Mouse (Mus musculus): ENCODE data around the gene Gpr137. TPM values are rescaled to one million over a fixed set of nuclear protein-coding genes. Genes with fewer than 3 reads are reported as not detected.
A peak's percentile ranks its signal among the peaks of the same experiment; 100 is the strongest.

Gpr137 gene
- total and polyA plus RNA-seq, 2 experiments from 2014 or later = 68.5 to 75.2 TPM

DNA sequence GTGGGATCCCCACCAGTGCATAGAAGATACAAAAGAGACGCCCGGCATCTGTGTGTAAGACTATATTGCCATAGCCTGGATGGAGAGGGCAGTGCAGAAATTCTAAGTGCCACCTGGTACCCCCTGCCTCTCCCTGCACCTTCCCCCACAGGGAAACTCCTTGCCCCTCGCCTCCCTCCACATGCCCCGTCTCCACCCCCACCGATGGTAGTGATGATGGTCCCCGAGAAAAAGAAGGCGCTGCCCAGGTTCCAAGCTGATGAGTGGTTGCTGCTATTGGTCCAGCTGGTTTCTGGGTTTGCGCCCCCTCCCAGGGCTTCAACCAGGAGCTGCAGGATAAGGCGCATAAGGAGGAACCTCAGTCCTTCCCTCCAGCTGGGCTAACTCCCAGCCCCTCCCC, 14.2 kb downstream of the Gpr137 start:
- no peak overlapping the region for H3K4me2 ChIP-seq (ENCODE audit: low read depth)
- WGBS = 11% methylated on average over 9 of the region's 9 CpGs
- no peak overlapping the region for H3K9ac ChIP-seq
- TF ChIP-seq CTCF (IDR thresholded peaks at IDR 0.05; ENCODE audit: low read depth) = no peak
- no peak overlapping the region for H3K4me3 ChIP-seq (ENCODE audit: low read depth, low read length)
- no peaks in the 10 kb centered on the region for H3K9me3 ChIP-seq (ENCODE audit: low read length)
- no peak overlapping the region for H3K27ac ChIP-seq (ENCODE audit: low read depth, low read length)
- peaks cover 66% of the 10 kb centered on the region for H3K27me3 ChIP-seq (ENCODE audit: insufficient read depth, low read length)
- ATAC-seq (no peak), DNase-seq (no peak)
- H3K36me3 ChIP-seq (ENCODE audit: insufficient read depth) = no peaks in the 10 kb centered on the region
- H3K4me1 ChIP-seq (ENCODE audit: insufficient read depth) = no peaks in the 10 kb centered on the region

DNA sequence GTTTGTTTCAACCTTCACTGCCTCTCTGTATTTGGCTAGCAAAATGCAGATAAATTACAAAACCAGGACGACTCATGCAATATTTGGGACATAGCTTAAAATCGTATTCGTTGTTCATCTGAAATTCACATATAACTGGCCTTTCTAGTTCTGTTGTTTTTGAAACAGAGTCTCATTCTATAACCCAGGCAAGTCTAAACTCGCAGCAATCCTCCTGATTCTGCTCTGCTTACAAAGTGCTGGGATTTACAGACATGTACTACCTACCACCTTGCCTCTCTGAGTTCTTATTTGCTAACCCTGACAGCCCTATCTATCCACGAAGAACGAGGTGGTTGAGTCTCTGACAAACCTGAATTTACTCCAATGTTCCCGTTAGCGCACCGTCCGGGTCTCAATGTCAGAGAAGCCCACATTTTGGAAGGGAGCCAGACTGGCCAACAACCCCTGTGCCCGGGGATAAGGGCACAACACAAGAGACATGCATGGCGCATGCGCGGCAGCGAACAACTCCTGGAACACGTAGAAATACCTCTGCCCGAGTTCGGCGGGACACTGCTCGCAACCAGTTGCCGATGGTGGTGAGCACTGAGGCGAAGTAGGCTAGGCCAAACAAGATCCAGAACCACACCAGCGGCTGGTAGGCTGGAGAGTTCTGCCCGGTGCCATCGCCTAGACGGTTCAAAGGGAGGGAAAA, 15.6 kb downstream of the Gpr137 start:
- H3K27ac ChIP-seq (ENCODE audit: low read depth, low read length) = no peak overlapping the region
- peak overlapping the region; percentile 36 for H3K4me2 ChIP-seq (ENCODE audit: low read depth)
- no peak for TF ChIP-seq CTCF (IDR thresholded peaks at IDR 0.05; ENCODE audit: low read depth)
- no peaks in the 10 kb centered on the region for H3K4me1 ChIP-seq (ENCODE audit: insufficient read depth)
- ATAC-seq = no peak
- peaks cover 53% of the 10 kb centered on the region for H3K27me3 ChIP-seq (ENCODE audit: insufficient read depth, low read length)
- 13% methylated on average over 26 of the region's 26 CpGs for whole genome bisulfite sequencing
- H3K36me3 ChIP-seq (ENCODE audit: insufficient read depth) = no peaks in the 10 kb centered on the region
- no peak for DNase-seq
- no peak overlapping the region for H3K4me3 ChIP-seq (ENCODE audit: low read depth, low read length)
- H3K9me3 ChIP-seq (ENCODE audit: low read length) = no peaks in the 10 kb centered on the region
- no peak overlapping the region for H3K9ac ChIP-seq

DNA sequence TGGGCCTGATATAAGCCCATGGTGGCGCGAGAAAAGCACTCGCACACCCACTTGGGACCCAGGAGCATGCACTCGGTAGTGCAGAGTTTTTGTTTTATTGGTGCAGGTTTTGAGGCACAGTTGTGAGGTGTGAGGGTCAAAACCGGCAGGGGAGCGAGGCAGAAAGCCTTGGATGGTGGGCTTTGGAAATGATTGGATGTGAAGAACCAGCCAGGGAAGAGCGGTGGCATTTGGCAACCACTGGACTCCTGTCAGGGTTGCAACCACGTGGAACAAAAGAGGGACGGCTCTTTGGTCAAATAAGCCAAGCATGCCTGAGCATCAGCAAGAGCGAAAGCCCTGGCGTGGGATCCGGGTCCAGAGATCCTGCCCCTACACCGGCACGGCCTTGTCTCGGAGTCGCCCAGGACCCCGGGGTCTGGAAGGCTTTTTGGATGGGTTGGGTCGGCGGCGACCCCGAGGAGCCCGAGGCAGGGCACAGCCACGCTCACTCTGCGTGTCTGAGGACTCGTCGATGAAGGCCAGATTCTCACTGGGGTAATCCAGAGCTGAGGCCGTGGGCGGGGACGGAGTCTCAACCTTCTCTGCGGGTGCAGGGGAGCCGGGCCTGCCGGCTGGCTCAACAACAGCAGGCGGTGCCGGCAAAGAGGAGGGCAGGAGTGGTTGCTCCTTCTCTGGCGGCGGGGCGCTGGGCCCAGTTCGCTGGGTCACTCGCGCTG, 16.5 kb downstream of the Gpr137 start:
- no peak for DNase-seq

DNA sequence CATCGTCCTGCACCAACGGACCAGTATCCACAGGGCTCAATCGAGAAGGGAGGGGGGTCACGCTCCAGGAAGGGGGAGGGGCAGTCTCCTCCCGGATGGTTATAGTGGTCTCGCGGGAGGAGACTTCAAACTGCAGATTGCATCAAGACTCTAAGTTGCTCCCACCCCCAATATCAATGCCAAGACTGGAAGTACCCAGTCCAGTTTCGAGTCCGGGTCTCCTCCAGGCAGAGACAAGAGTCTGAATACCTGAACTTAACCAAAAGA, 17.0 kb downstream of the Gpr137 start, which contains the start of gene Catsperz:
Gene Catsperz, minus strand, starts transcription at position 74 of the 267 bp plus-strand sequence.
- TF ChIP-seq CTCF (IDR thresholded peaks at IDR 0.05; ENCODE audit: low read depth) = no peak
- H3K4me3 ChIP-seq (ENCODE audit: low read depth, low read length) = 0 out of 2 replicates have a peak within 1 kb of the TSS, but pooled peaks have one; percentile 0
- H3K9ac ChIP-seq = no peak within 1 kb of the TSS
- H3K4me1 ChIP-seq (ENCODE audit: insufficient read depth) = peaks cover 8% of the 10 kb centered on the region
- DNase-seq (no peak), ATAC-seq (no peak)
- peaks cover 51% of the 10 kb centered on the region for H3K27me3 ChIP-seq (ENCODE audit: insufficient read depth, low read length)
- H3K4me2 ChIP-seq (ENCODE audit: low read depth) = no peak within 1 kb of the TSS
- H3K27ac ChIP-seq (ENCODE audit: low read depth, low read length) = no peak within 1 kb of the TSS
- H3K36me3 ChIP-seq (ENCODE audit: insufficient read depth) = no peaks in the 10 kb centered on the region
- no peaks in the 10 kb centered on the region for H3K9me3 ChIP-seq (ENCODE audit: low read length)
- 5% methylated on average over 9 of the region's 9 CpGs for WGBS

More for the DNA sequence above, 16.5 kb downstream of the Gpr137 start:
- H3K9me3 ChIP-seq (ENCODE audit: low read length) = no peaks in the 10 kb centered on the region
- H3K27ac ChIP-seq (ENCODE audit: low read depth, low read length) = no peak overlapping the region
- H3K4me1 ChIP-seq (ENCODE audit: insufficient read depth) = peaks cover 2% of the 10 kb centered on the region
- no peaks in the 10 kb centered on the region for H3K36me3 ChIP-seq (ENCODE audit: insufficient read depth)
- H3K27me3 ChIP-seq (ENCODE audit: insufficient read depth, low read length) = peaks cover 51% of the 10 kb centered on the region
- H3K4me2 ChIP-seq (ENCODE audit: low read depth) = no peak overlapping the region
- TF ChIP-seq CTCF (IDR thresholded peaks at IDR 0.05; ENCODE audit: low read depth) = no peak
- no peak overlapping the region for H3K9ac ChIP-seq
- no peak for ATAC-seq
- no peak overlapping the region for H3K4me3 ChIP-seq (ENCODE audit: low read depth, low read length)
- WGBS = 12% methylated on average over 40 of the region's 40 CpGs

DNA sequence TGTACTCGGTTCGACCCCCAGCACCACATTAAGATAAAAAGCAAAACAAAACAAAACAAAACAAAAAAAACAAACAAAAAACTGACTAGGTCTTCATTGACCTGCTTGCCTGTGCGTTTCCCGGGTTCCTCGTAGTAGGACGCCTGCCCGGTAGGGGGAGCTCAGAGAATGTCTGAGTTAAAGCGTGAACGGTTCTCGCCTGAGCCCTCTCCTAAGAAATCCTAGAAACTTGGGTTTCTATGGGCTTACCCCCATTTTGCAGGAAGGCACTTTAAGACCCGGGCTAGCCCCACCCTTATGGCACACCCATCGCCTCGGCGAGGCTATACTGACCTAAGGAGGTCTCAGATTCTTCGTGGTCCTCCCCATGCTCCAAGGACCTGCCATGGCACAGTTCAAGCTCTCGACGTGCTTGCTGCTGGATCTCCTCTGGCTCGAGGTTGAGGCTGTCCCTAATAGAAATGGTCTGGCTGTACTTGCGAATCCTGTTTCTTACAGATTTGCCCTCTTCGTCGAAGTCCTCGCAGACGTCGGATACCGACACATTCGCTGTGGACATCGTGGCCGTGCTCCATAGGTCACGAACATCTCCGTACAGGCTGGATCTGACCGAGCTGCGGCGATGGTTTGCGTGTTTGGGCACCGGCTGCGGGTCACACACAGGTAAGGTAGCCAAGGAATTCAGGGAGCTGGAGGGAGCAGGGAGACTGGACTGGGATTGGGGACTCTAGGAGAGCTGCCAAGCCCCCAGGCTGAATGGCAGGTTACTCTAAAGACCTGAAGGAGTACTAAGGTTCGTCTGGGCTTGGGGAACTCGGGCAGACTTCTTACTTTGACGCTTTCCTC, 17.6 kb downstream of the Gpr137 start:
- no peaks in the 10 kb centered on the region for H3K9me3 ChIP-seq (ENCODE audit: low read length)
- TF ChIP-seq CTCF (IDR thresholded peaks at IDR 0.05; ENCODE audit: low read depth) = peak; percentile 72
- H3K27me3 ChIP-seq (ENCODE audit: insufficient read depth, low read length) = peaks cover 51% of the 10 kb centered on the region
- H3K4me3 ChIP-seq (ENCODE audit: low read depth, low read length) = 0 out of 2 replicates have a peak overlapping the region, but pooled peaks have one; percentile 0
- H3K4me2 ChIP-seq (ENCODE audit: low read depth) = no peak overlapping the region
- DNase-seq (peak; percentile 81), ATAC-seq (no peak)
- H3K9ac ChIP-seq = no peak overlapping the region
- WGBS = 4% methylated on average over 39 of the region's 39 CpGs
- no peaks in the 10 kb centered on the region for H3K36me3 ChIP-seq (ENCODE audit: insufficient read depth)
- peaks cover 10% of the 10 kb centered on the region for H3K4me1 ChIP-seq (ENCODE audit: insufficient read depth)
- no peak overlapping the region for H3K27ac ChIP-seq (ENCODE audit: low read depth, low read length)

DNA sequence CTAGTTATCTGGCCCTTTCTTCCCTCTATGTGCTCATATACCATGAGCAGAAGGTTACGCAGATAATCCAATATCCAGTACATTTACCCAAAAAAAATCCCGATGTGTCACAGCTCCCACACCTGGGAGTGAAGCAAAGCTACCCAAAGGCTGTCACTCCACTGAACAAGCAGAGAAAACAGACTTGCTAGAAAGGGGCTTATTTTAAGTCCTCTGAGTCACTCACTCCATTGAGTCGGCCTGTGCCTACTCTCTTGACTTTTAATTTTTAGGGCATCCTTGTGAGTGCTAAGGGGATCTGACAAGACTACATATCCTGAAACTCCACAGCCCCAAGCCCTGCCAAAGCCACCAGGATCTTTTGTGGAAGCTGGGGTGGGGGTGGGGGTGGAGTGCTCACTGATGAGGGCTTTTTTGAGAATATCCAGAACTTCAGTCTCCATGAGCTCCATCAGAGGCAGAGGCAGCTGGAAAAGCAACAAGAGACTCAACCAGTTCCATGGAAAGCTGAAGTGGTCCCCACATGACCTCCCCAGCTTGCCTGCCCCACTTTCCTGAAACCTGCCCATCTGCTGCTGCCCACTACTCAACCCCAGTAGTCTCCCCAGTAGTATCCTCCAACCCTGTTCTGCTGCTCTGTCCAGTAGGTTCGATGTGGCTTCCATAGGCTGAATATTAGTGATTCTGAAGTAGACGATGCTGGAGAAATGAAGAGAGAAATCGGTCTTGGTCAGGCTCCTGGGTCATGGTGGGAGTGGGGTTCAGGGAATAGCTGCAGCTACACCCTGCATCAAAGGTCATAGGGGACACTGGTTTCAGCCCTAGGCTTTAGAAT, 19.2 kb downstream of the Gpr137 start:
- no peak for ATAC-seq
- peaks cover 4% of the 10 kb centered on the region; the same call in 1 of the 2 replicates for H3K36me3 ChIP-seq (ENCODE audit: insufficient read depth)
- H3K4me3 ChIP-seq (ENCODE audit: low read depth, low read length) = no peak overlapping the region
- no peak overlapping the region for H3K4me2 ChIP-seq (ENCODE audit: low read depth)
- DNase-seq = no peak
- no peaks in the 10 kb centered on the region for H3K9me3 ChIP-seq (ENCODE audit: low read length)
- WGBS = 64% methylated on average over 6 of the region's 6 CpGs
- H3K4me1 ChIP-seq (ENCODE audit: insufficient read depth) = peaks cover 10% of the 10 kb centered on the region
- no peak for TF ChIP-seq CTCF (IDR thresholded peaks at IDR 0.05; ENCODE audit: low read depth)
- peaks cover 49% of the 10 kb centered on the region for H3K27me3 ChIP-seq (ENCODE audit: insufficient read depth, low read length)
- no peak overlapping the region for H3K27ac ChIP-seq (ENCODE audit: low read depth, low read length)
- no peak overlapping the region for H3K9ac ChIP-seq

Measured in forebrain, postnatal 0 days (tissue).